Mouse (Mus musculus) cerebral cortex, adult 2 months (tissue): ENCODE measurements around the gene Irf2bp2.

Source experiments
- WGBS: fragments of 180-500 bp; shearing (Covaris S2); methylation state at CpG from one replicate; pipeline ENCODE4 v1.1.7; 2018; 5-methylcytosine and 5-hydroxymethylcytosine counted together

Gene Irf2bp2

GRCm38 (mm10) chr8:126567674-126568073 is 26.1 kb downstream of the Irf2bp2 start:
- WGBS = 87% methylated on average over 2 of the region's 2 CpGs

DNA sequence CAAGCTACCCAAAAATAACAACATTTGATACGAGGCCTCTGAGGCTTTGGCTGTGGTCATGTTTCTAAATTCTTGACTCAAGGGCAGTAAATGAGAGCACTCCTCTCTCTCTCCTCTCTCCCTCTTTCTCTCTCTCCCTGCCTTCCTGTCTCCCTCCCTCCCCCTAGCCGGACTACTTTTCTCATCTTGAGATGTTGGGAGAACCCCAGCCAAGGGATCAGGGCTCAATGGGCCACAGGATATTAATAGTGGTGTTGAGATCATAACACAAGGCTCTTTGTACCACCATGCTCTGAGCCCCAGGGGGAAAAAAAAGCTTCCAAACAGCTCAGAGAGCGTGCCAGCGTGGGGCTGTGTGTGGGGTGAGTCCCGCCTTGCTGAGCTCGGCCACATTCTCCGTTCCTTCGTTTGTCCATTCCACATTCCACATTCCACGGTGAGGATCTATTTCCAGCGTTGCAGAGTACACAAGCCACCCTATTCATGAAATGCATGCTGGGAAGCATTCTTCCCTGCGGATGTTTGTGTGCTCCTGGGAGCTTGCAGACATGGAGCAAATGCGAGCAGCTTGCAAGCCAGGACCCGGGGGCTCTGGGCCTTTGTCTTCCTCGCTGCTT is 27.2 kb downstream of the Irf2bp2 start:
- 9% methylated on average over 14 of the region's 14 CpGs for WGBS

- WGBS = 39% methylated on average over 6 of the region's 6 CpGs
Measured at GRCm38 (mm10) chr8:126565954-126566445, 27.8 kb downstream of the Irf2bp2 start.

DNA sequence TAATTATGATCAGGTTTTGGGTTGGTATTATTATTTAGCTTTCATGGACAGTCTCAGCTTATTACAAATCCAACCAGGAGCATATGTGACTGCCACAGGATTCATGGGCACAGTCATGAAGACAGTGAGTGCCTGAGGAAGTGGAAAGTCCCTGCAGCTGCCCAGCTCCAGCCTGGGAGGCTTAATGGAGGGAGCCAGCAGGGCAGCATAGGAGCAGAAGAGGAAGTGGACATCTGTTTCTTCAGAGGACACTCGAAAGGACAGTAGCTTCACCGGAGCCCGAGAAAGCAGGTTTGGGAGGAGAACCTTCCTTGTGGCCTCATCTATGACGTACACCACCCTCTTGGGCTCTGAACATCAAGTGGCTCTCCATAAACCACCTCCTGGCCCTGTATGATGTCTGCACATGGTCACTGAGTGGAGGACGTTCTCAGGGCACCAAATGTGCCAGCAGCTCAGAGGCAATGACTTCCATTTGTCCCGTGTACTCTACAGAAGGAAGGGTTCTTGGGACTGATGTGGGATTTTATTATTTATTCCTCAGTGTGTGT is 28.5 kb downstream of the Irf2bp2 start:
- WGBS = 85% methylated on average over 6 of the region's 6 CpGs

- 68% methylated on average over 9 of the region's 9 CpGs for WGBS
Measured at GRCm38 (mm10) chr8:126564551-126565154, 29.1 kb downstream of the Irf2bp2 start.

GRCm38 (mm10) chr8:126561316-126561841 is 32.4 kb downstream of the Irf2bp2 start:
- 81% methylated on average over 4 of the region's 4 CpGs for WGBS

DNA sequence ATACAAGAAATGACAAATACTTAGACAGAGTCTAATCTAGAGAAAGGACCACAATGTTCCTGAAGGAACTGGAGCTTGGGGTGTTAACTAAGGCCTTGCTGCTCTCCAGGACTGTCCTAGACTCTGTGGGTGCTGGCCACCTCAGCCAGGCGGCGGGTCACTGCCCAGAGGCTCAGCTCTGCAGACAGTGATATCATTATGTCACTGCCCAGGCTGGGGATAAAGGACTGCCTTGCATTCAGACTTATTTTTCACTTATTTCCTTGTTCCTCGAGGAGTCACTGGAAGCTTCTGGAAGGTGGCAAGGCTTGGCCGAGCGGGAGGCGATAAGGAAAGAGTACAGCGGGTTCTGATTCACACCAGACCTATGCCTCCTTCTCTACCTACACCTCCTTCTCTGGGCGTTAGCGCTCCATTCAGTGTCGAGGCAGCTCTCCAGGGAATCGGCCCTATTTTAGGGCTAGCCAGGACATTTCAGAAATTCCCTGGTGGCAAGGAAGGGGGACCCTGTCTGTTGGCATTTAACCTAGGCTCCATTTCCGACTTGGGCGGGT is 35.3 kb downstream of the Irf2bp2 start:
- WGBS = 81% methylated on average over 13 of the region's 13 CpGs

DNA sequence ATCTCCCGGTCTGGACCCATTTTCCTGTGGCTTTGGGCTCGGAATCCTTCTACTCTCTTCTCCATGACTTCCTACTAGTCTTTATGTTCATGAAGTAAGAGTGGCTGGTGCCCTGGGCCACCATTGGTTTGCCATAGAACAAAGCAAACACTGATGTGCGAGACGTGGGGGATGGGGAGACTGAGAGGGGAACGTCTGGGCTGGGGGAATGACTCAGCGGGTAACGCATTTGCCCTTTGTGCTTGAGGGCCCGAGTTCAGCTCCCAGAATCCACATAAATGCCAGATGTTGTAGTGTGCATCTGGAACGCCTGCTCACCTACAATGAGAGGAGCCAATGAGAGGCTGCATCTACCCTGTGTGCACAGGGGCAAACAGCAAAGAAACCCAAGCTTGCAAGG is 36.4 kb downstream of the Irf2bp2 start:
- WGBS = 61% methylated on average over 9 of the region's 9 CpGs

- 79% methylated on average over 5 of the region's 5 CpGs for WGBS
Measured at GRCm38 (mm10) chr8:126556691-126557090, 37.1 kb downstream of the Irf2bp2 start.

- WGBS = 89% methylated on average over 4 of the region's 4 CpGs
Measured at GRCm38 (mm10) chr8:126554741-126555140, 39.0 kb downstream of the Irf2bp2 start.

- 92% methylated on average over 4 of the region's 4 CpGs for WGBS
Measured at GRCm38 (mm10) chr8:126551871-126552270, 41.9 kb downstream of the Irf2bp2 start.

GRCm38 (mm10) chr8:126550944-126551357 is 42.8 kb downstream of the Irf2bp2 start:
- 37% methylated on average over 5 of the region's 5 CpGs for WGBS

DNA sequence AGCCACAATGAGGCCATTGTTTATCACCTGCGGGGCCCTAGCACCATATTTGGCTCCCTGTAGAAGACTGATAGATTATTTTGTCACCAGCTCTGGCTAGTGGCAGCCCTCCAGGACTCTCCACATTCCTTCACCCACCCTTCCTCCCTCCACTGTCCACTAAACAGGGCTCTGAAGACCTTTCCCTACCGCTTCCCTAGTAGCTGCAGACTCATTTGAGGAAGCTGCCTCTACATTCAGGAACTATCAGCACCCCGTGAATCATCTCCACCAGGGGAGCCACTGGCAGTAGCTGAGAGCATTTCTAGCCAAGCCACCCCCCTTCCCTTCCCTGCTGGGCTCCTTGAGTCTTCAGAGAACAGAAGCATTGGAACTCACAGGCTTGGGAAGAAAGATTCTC is 45.9 kb downstream of the Irf2bp2 start:
- WGBS = 43% methylated on average over 3 of the region's 3 CpGs

DNA sequence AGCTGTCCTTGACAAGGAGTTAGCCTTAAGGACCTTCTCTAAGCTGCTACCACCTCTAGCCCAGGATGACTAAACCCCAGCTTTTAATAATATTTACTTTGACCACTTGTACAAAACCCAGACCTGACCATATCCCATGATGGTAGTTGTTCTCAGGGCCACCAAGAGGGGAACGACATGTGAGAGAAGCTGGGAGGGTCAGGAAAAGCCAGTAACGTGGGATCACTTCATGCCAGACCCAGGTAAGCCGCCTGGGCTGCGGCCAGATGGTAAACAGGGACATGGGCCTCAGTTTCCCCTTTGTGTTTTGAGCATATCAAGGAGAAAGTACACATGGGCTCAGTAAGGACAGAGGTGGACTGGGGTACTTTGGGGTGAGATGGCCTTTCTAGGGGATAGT is 46.4 kb downstream of the Irf2bp2 start:
- WGBS = 96% methylated on average over 4 of the region's 4 CpGs

GRCm38 (mm10) chr8:126546480-126546879 is 47.3 kb downstream of the Irf2bp2 start:
- 90% methylated on average over 1 of the region's 1 CpGs for WGBS

DNA sequence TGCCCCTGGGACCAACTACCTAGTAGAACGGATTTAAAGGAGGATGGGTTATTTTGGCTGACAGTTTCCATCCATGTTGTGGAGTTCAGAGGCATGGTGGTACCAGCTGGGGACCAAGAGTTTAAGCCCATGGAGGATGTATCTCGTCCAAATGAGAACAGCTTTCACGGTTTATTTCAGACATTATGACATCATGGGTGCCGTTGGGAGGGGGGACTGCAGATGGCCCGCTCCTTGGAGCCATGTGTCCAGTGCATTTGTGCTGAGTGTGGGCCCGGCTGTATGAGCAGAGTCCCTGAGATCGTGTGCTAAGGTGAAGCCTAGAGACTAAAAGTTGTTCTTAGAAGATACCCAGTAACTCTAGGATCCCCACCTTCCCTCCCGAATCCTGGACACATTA is 50.4 kb downstream of the Irf2bp2 start:
- 48% methylated on average over 8 of the region's 8 CpGs for WGBS

DNA sequence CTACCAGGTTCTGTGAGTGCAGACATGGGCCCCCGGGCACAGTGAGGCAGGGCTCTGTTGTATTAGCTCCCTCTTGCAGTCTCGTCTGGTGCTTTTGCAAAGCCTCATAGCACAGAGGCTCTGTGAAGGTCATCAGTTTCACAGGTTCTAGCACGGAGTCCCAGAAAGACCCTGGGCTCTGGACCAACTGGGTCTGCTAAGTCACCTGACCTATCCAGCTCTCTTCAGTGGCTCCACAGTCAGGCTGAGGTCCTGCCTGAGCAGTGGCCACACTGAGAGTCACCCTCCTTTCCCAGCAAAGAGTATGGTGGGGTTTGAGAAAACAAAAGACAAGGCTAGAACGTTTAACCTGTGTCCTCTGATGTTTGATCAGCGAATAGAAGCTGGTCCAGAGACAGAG is 51.0 kb downstream of the Irf2bp2 start:
- 71% methylated on average over 5 of the region's 5 CpGs for WGBS

- WGBS = 39% methylated on average over 10 of the region's 10 CpGs
Measured at GRCm38 (mm10) chr8:126542090-126542689, 51.6 kb downstream of the Irf2bp2 start.

DNA sequence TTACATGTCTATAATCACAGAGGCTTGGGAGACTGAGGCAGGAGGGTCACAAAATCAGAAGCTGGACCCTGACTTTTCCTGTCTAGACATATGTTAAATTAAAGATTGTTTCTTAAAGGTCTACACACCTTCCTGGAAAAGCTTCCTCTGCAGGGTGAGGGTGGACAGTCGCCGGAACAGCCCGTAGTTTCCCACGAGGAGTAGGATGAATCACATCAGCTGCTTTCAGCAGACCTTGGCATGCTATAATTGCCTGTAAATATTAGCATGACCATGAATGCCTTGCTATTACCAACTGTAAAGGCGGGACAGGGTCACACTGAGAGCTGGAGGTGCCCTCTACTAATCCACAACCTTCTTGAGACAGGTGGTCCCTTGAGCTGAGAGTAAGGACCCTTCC is 53.5 kb downstream of the Irf2bp2 start:
- 59% methylated on average over 5 of the region's 5 CpGs for WGBS

GRCm38 (mm10) chr8:126539355-126540093 is 54.3 kb downstream of the Irf2bp2 start:
- 58% methylated on average over 10 of the region's 10 CpGs for WGBS

GRCm38 (mm10) chr8:126538648-126539354 is 55.0 kb downstream of the Irf2bp2 start:
- WGBS = 14% methylated on average over 12 of the region's 12 CpGs
